Mouse (Mus musculus) hindbrain, embryonic 14.5 days (tissue): Measurements from ENCODE around the gene Dnase1l1. TPM values are rescaled to one million over a fixed set of nuclear protein-coding genes. Genes with fewer than 3 reads are reported as not detected.

Experiments
- ATAC-seq: fragments of 200-750 bp; cut with Nextera tagmentation; 2 replicates; pipeline ENCODE4 v1.8.0; 2017; ENCODE audit warnings: moderate number of reproducible peaks, mild to moderate bottlenecking, moderate TSS enrichment, moderate library complexity; ENCODE audit not compliant: low FRiP score
- DNase-seq: peaks from one replicate; pipeline ENCODE4 v3.0.0-alpha.2; 2015; ENCODE audit warnings: low spot score
- H3K27ac ChIP-seq: fragments of 300-500 bp; sonication (generic); 2 replicates; pipeline ENCODE4 v1.5.1; 2014; ENCODE audit warnings: mild to moderate bottlenecking, moderate library complexity
- H3K27me3 ChIP-seq: fragments of 300-500 bp; sonication (generic); 2 replicates; pipeline ENCODE4 v1.6.1; 2014; ENCODE audit warnings: mild to moderate bottlenecking, low read length, mixed read lengths; ENCODE audit not compliant: control insufficient read depth, insufficient read depth
- H3K36me3 ChIP-seq: fragments of 300-500 bp; sonication (generic); replicated peaks from 2 replicates; pipeline ENCODE4 v1.6.1; 2014; ENCODE audit not compliant: control insufficient read depth, insufficient read depth
- H3K4me1 ChIP-seq: fragments of 300-500 bp; sonication (generic); replicated peaks from 2 replicates; pipeline ENCODE4 v1.6.1; 2014; ENCODE audit warnings: antibody characterized with exemption, low read length, mixed read lengths; ENCODE audit not compliant: control insufficient read depth, insufficient read depth
- H3K4me2 ChIP-seq: fragments of 300-500 bp; sonication (generic); replicated peaks from 2 replicates; pipeline ENCODE4 v1.6.1; 2014; ENCODE audit warnings: mild to moderate bottlenecking, moderate library complexity
- H3K4me3 ChIP-seq: fragments of 300-500 bp; sonication (generic); replicated peaks from 2 replicates; pipeline ENCODE4 v1.5.1; 2014; ENCODE audit warnings: mild to moderate bottlenecking, low read length
- H3K9ac ChIP-seq: fragments of 300-500 bp; sonication (generic); 2 replicates; pipeline ENCODE4 v1.6.1; 2014
- H3K9me3 ChIP-seq: fragments of 300-500 bp; sonication (generic); 2 replicates; pipeline ENCODE4 v1.6.1; 2016; ENCODE audit warnings: low read length; ENCODE audit not compliant: control insufficient read depth
- WGBS: fragments of 180-500 bp; shearing (Covaris S2); extraction: QIAGEN DNeasy Blood & Tissue Kit; methylation state at CpG from one replicate; pipeline ENCODE4 v1.1.7; 2014; 5-methylcytosine and 5-hydroxymethylcytosine counted together
- polyA plus RNA-seq: library from polyadenylated mRNA; unstranded; fragments of >200 nt; fragmentation: Nextera tagmentation; extraction: Ambion mirVana; gene quantifications from 2 replicates; pipeline ENCODE4 v1.2.1, GENCODE M21; 2014

Gene Dnase1l1
- polyA plus RNA-seq = 3.0 and 3.6 TPM in 2 replicates

DNA sequence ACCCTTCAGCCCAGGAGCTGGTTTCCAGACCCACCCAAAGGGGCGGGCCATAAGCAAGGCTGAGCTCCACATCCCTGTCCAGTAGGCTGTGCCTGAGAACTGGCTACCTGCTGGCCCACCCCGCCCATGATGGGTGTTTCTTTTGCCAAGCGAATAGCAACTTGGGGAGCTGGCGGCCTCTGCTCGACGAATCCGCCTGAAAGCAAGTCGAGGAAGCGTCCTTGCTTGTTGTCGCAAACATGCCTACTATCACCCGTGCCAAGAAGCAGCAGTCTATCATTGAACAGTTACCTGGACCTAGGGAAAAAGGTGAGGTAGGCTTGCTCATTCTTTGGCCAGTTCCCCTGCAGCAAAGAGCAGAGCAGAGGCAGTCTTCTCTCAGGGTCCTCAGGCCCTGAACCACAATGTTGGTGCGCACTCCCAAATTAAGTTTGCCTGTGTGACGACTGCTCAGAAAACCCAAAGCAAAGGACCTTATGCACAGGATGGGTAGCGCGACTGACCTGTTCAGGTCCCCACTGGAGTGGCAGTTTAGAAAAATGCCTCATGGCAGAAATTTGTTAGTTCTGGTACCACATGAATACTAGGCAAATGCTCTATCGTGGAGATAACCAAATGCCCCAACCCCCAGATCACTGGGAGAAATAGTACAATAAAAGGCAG is at the start of gene Dnase1l1, which contains the start of gene Taz:
TSS of gene Dnase1l1 (minus strand) at position 606 of the 663 bp plus-strand sequence.
TSS of gene Taz (plus strand) at position 181 of the 663 bp plus-strand sequence.
- Histone ChIP-seq H3K36me3 (no peaks in the 10 kb centered on the region), H3K27me3 (no peaks in the 10 kb centered on the region), H3K27ac (peak within 1 kb of the TSS; percentile 86), H3K4me2 (peak within 1 kb of the TSS; percentile 65), H3K4me1 (peaks cover 6% of the 10 kb centered on the region; the same call in 1 of the 2 replicates), H3K9ac (peak within 1 kb of the TSS; percentile 76), H3K4me3 (peak within 1 kb of the TSS; percentile 59), H3K9me3 (no peaks in the 10 kb centered on the region)
- no peak for DNase-seq
- peak; percentile 63 for ATAC-seq
- WGBS = 29% methylated on average over 16 of the region's 16 CpGs

- Histone ChIP-seq H3K4me3 (peak overlapping the region; percentile 54), H3K4me2 (peak overlapping the region; percentile 76), H3K9me3 (no peaks in the 10 kb centered on the region), H3K9ac (peak overlapping the region; percentile 77), H3K36me3 (peaks cover 34% of the 10 kb centered on the region), H3K27ac (peak overlapping the region; percentile 86), H3K27me3 (no peaks in the 10 kb centered on the region), H3K4me1 (peaks cover 28% of the 10 kb centered on the region)
- 37% methylated on average over 2 of the region's 2 CpGs for WGBS
- ATAC-seq = no peak
- DNase-seq = no peak
Measured at GRCm38 (mm10) chrX:74330166-74330930, 48.2 kb upstream of the Dnase1l1 start.

GRCm38 (mm10) chrX:74329215-74329671 is 47.1 kb upstream of the Dnase1l1 start:
- Histone ChIP-seq H3K4me2 (peak overlapping the region; percentile 76), H3K27ac (peak overlapping the region; percentile 86), H3K9me3 (no peaks in the 10 kb centered on the region), H3K27me3 (no peaks in the 10 kb centered on the region), H3K9ac (peak overlapping the region; percentile 77), H3K4me1 (peaks cover 28% of the 10 kb centered on the region), H3K4me3 (peak overlapping the region; percentile 54), H3K36me3 (peaks cover 25% of the 10 kb centered on the region)
- 27% methylated on average over 10 of the region's 10 CpGs for WGBS
- ATAC-seq = peak; percentile 35
- DNase-seq = no peak

DNA sequence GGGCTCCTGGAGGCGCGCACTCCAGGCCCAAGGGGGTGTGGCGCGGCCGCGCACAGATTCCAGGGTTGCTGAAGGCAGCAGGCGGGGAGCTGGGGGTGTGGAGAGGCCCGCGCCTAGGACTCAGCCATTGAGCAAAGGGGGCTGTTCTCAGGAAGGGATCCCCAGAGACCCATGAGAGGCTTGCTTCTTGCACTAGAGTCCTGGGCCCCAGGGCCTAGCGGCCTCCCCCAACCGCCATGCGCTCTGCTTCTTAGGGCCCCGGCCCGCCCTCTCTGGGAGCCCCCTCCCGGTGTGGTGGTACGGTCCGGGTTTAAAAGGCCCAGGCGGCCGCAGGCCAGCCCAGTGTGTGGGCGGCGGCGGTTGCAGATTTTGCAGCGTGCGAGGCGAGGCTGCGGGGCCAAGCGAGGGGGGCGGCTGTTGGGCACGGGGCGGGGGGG is 46.6 kb upstream of the Dnase1l1 start, which contains the start of gene Plxna3:
TSS of gene Plxna3 (plus strand) at position 342 of the 437 bp plus-strand sequence.
- WGBS = 14% methylated on average over 22 of the region's 30 CpGs
- DNase-seq = peak; percentile 59
- H3K4me1 ChIP-seq = peaks cover 28% of the 10 kb centered on the region
- no peaks in the 10 kb centered on the region for H3K9me3 ChIP-seq
- peak within 1 kb of the TSS; percentile 77 for H3K9ac ChIP-seq
- no peaks in the 10 kb centered on the region for H3K27me3 ChIP-seq
- peak within 1 kb of the TSS; percentile 76 for H3K4me2 ChIP-seq
- peak; percentile 93 for ATAC-seq
- H3K36me3 ChIP-seq = peaks cover 20% of the 10 kb centered on the region
- peak within 1 kb of the TSS; percentile 54 for H3K4me3 ChIP-seq
- H3K27ac ChIP-seq = peak within 1 kb of the TSS; percentile 86

DNA sequence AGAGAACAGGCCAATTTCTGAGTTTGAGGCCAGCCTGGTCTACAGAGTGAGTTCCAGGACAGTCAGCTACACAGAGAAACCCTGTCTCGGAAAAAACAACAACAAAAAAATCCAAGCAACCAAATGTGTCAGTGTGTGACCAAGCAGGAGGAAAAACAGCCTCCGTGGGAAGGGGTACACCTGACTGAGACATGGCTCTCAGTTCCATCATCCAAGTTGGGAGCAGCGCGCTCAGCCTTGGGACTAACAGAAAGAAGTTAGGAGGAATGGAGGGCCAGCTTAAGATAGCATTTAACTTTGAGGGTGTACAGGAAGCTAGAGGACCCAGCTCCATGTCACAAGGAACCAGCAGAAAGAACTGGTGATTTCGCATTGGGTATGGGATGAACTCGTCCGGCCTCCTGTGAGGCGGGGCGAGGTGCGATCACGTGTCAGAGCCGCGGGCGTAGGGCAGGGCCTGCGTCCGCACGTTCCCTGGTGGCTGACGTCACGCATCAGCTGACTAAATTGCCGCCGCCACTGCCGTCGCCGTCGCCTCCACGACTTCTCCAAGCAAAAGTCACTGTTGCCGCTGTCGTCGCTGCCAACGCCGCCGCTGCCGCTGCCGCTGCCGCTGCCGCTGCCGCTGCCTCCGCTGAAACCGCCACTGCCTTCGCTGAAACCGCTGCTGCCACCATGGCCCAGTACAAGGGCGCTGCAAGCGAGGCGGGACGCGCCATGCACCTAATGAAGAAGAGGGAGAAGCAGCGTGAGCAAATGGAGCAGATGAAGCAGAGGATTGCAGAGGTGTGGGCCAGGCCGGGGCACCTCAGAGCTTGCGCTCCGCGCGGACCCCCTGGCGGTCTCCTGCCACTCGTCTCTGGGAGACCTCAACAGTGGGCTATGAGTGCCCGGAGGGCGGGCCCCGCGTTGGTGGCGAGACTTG is 30.7 kb upstream of the Dnase1l1 start, which contains the start of gene Fam50a:
TSS of gene Fam50a (plus strand) at position 494 of the 925 bp plus-strand sequence.
- Histone ChIP-seq H3K4me2 (peak within 1 kb of the TSS; percentile 57), H3K36me3 (peaks cover 43% of the 10 kb centered on the region), H3K4me1 (peaks cover 4% of the 10 kb centered on the region; the same call in 1 of the 2 replicates), H3K4me3 (peak within 1 kb of the TSS; percentile 55), H3K27me3 (no peaks in the 10 kb centered on the region), H3K9ac (peak within 1 kb of the TSS; percentile 74), H3K27ac (peak within 1 kb of the TSS; percentile 91), H3K9me3 (no peaks in the 10 kb centered on the region)
- WGBS = 20% methylated on average over 58 of the region's 59 CpGs
- ATAC-seq (peak; percentile 97), DNase-seq (peak; percentile 86)

GRCm38 (mm10) chrX:74304867-74305700 is 22.9 kb upstream of the Dnase1l1 start, which contains the start of gene Gdi1:
Gene Gdi1 (plus strand): TSS chrX:74304998.
- 12% methylated on average over 36 of the region's 41 CpGs for WGBS
- peak within 1 kb of the TSS; percentile 75 for H3K4me2 ChIP-seq

GRCm38 (mm10) chrX:74299721-74300120 is 17.6 kb upstream of the Dnase1l1 start:
- H3K4me2 ChIP-seq = no peak overlapping the region
- no peak overlapping the region for H3K9ac ChIP-seq
- H3K36me3 ChIP-seq = peaks cover 35% of the 10 kb centered on the region; the same call in 1 of the 2 replicates
- no peaks in the 10 kb centered on the region for H3K9me3 ChIP-seq
- no peak overlapping the region for H3K27ac ChIP-seq
- ATAC-seq (no peak), DNase-seq (no peak)
- H3K27me3 ChIP-seq = no peaks in the 10 kb centered on the region
- peaks cover 6% of the 10 kb centered on the region; the same call in 1 of the 2 replicates for H3K4me1 ChIP-seq
- WGBS = 90% methylated on average over 3 of the region's 3 CpGs
- H3K4me3 ChIP-seq = no peak overlapping the region

More at GRCm38 (mm10) chrX:74304867-74305700, 22.9 kb upstream of the Dnase1l1 start, which contains the start of gene Gdi1:
- Histone ChIP-seq H3K27ac (peak within 1 kb of the TSS; percentile 95), H3K36me3 (peaks cover 65% of the 10 kb centered on the region), H3K27me3 (no peaks in the 10 kb centered on the region), H3K9me3 (no peaks in the 10 kb centered on the region), H3K9ac (peak within 1 kb of the TSS; percentile 80), H3K4me3 (peak within 1 kb of the TSS; percentile 61), H3K4me1 (peaks cover 20% of the 10 kb centered on the region; the same call in 1 of the 2 replicates)
- DNase-seq (peak; percentile 76), ATAC-seq (peak; percentile 84)

DNA sequence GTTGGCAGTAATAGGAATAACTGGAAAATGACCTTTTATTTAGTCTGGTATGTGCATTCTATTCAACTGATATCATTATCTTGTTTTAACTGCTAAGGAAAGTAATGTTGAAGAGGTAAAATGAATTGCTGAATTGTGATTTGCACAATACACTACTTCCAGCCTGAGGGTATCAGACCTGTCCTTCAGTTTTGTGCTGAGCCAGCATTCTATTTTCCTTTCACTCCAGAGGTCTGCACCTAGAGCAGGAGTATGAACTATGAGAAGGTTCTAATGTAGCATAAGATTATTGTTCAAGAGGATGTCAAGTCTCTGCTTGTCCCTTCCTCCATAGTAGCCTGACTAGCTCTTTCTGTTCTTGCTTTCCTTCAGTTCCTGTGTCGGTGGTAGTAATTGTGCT is 16.2 kb upstream of the Dnase1l1 start:
- WGBS = 100% methylated on average over 1 of the region's 1 CpGs
- DNase-seq = no peak
- H3K27ac ChIP-seq = no peak overlapping the region

More for the DNA sequence above, 16.2 kb upstream of the Dnase1l1 start:
- H3K9ac ChIP-seq = no peak overlapping the region
- no peak overlapping the region for H3K4me3 ChIP-seq
- no peak overlapping the region; the same call in 1 of the 2 replicates for H3K4me2 ChIP-seq
- peaks cover 30% of the 10 kb centered on the region; the same call in 1 of the 2 replicates for H3K36me3 ChIP-seq
- ATAC-seq = no peak
- no peaks in the 10 kb centered on the region for H3K4me1 ChIP-seq
- no peaks in the 10 kb centered on the region for H3K27me3 ChIP-seq
- H3K9me3 ChIP-seq = no peaks in the 10 kb centered on the region
